Mouse (Mus musculus) spleen, postnatal 14 days (tissue): ENCODE measurements around the gene Unc45a.

ENCODE experiments used
- DNase-seq, 2 experiments: peaks; one replicate each; pipeline ENCODE4 v3.0.0; 2021 to 2022; ENCODE audit warnings: low spot score in 2 of 2

The Unc45a gene

DNA sequence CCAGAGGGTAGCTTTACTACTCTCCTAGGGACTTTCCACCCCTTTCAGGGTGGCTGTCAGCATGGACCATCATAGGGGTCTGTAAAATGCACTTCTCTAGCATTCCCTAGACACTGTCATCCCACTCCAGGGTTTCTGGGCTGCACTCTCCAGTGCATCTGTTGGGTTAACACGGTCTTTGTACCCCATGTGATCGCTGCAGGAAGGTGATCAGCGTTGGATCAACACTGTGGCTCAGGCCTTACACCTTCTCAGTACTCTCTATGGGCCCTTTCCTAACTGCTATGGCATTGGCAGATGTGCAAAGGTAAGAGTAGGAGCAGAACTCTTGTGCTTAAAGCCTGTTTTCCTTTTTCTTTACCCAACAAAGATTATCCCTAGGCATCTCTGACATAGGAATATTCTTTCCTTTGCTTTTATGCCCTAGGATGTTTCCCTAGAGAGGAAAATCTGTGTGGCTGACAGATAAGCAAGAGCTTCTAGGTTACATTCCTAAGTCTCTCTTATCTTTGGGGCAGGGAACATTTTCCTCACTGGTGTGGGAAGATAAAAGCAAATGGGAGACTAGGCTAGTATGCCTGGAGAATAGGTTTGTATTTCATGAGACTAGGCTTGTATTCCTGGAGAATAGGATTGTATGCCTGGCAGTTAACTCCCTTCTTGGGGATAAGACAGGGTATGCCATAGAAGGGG, 57.4 kb downstream of the Unc45a start:
- DNase-seq: no peak

GRCm38 (mm10) chr7:80281646-80282045, 59.2 kb downstream of the Unc45a start:
- DNase-seq: no peak

DNA sequence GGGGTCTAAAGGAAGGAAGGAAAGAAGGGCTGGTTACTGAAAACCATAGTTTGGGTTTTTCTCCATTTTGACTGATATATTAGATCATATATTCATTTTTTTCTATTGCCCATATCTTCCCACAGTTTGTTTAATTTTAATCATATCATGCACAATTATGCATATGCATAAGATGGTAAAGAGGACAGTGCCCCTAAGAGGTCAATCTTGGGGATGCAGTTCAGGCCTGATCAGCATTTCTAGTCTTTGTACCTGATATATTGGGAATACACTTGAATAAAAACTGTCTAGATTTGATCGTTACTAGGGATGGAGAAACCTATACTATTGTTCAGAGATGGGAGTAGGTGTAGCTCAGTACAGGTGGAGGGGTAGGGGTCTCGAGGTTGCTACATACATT, 59.8 kb downstream of the Unc45a start:
- DNase-seq: no peak

- no peak for DNase-seq
Observed at GRCm38 (mm10) chr7:80280032-80280431, 60.8 kb downstream of the Unc45a start.

GRCm38 (mm10) chr7:80276374-80276773, 64.4 kb downstream of the Unc45a start:
- DNase-seq: no peak
